Mouse (Mus musculus): ENCODE results near the gene Ppih.

- no peak for TF ChIP-seq CTCF (IDR thresholded peaks at IDR 0.05; ENCODE audit: low read depth, low read length)
- no peak for TF ChIP-seq TAL1 (conservative IDR thresholded peaks at IDR 0.05; ENCODE audit: low read depth, low read length)
Measured at GRCm38 (mm10) chr4:119255351-119255750, 65.0 kb downstream of the Ppih start, which contains the start of gene Cldn19.

Measured in G1E (cell line).